Mouse (Mus musculus): ENCODE results near the gene Cog2. TPM values are rescaled to one million over a fixed set of nuclear protein-coding genes. Genes with fewer than 3 reads are reported as not detected.
A peak's percentile ranks its signal among the peaks of the same experiment; 100 is the strongest.

Cog2 gene
- 27.6 TPM for polyA plus RNA-seq (2012; fragmentation: generic; extraction: Trizol)
- long read RNA-seq, experiment 1, transcript Cog2-201 (18 exons, 2,825 nt), result major isoform, 12 of 16 reads
- long read RNA-seq, experiment 1, partial matches to known transcripts, result 1 of 16 reads
- long read RNA-seq, experiment 1, other reads (novel, unspliced or antisense), result 3 of 16 reads
- long read RNA-seq, experiment 2, transcript Cog2-201 (18 exons, 2,825 nt), result major isoform, 227 of 247 reads
- long read RNA-seq, experiment 2, partial matches to known transcripts, result 10 of 247 reads
- long read RNA-seq, experiment 2, other reads (novel, unspliced or antisense), result 10 of 247 reads

- H3K4me3 ChIP-seq (ENCODE audit: insufficient read depth, poor library complexity, severe bottlenecking), result peak within 1 kb of the TSS; percentile 79
- H3K79me3 ChIP-seq (ENCODE audit: low read depth), result peaks cover 15% of the 10 kb centered on the region
- TF ChIP-seq CTCF (IDR thresholded peaks at IDR 0.05; ENCODE audit: control insufficient read depth, insufficient read depth, insufficient read length), result peak; percentile 83
- TF ChIP-seq MAX (IDR thresholded peaks at IDR 0.05), result peak; percentile 28
- TF ChIP-seq CEBPB (IDR thresholded peaks at IDR 0.05; ENCODE audit: low read depth), result no peak
- H3ac ChIP-seq (ENCODE audit: control insufficient read depth, insufficient read length, low read depth), result peak within 1 kb of the TSS; percentile 91
- H3K36me3 ChIP-seq (ENCODE audit: control insufficient read depth, insufficient read depth), result no peaks in the 10 kb centered on the region
- peaks cover 5% of the 10 kb centered on the region for H3K27me3 ChIP-seq (ENCODE audit: control insufficient read depth, insufficient read depth, insufficient read length)
- H3K79me2 ChIP-seq (ENCODE audit: control insufficient read depth, insufficient read depth), result peaks cover 42% of the 10 kb centered on the region
Measured at GRCm38 (mm10) chr8:124520249-124521080, at the start of gene Cog2. TSS of gene Cog2 (plus strand) at chr8:124520767.

DNA sequence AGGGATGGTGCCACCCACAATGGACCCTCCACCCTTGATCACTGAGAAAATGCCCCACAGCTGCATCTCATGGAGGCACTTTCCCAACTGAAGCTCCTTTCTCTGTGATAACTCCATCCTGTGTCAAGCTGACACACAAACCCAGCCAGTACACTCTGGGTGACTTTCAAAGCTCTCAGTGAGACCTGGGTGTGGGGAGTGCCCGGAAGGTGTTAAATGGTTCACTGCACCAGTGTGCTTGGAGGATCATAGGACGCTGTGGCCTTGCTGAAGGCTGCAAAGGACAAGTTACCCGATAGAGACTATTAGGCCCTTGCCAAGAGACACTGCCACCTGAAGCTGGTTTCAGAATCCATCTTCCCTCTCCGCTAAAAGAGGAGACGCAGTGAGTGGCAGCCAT, 44.9 kb upstream of the Cog2 start:
- H3K27me3 ChIP-seq (ENCODE audit: control insufficient read depth, insufficient read depth, insufficient read length), result peaks cover 72% of the 10 kb centered on the region

GRCm38 (mm10) chr8:124476701-124477100, 43.9 kb upstream of the Cog2 start:
- H3K4me3 ChIP-seq (ENCODE audit: insufficient read depth, poor library complexity, severe bottlenecking), result no peak overlapping the region
- H3K79me3 ChIP-seq (ENCODE audit: low read depth), result no peaks in the 10 kb centered on the region
- TF ChIP-seq CEBPB (IDR thresholded peaks at IDR 0.05; ENCODE audit: low read depth) (no peak), CTCF (IDR thresholded peaks at IDR 0.05; ENCODE audit: control insufficient read depth, insufficient read depth, insufficient read length) (no peak), FOSL1 (IDR thresholded peaks at IDR 0.05; ENCODE audit: insufficient read depth, low read length, poor library complexity, severe bottlenecking) (no peak), USF1 (IDR thresholded peaks at IDR 0.05; ENCODE audit: low read depth) (no peak), MYOG (IDR thresholded peaks at IDR 0.05; ENCODE audit: control insufficient read depth, extremely low read depth, insufficient read length) (no peak), MAX (IDR thresholded peaks at IDR 0.05) (no peak), MYOD1 (IDR thresholded peaks at IDR 0.05; ENCODE audit: control insufficient read depth, insufficient read length, low read depth) (no peak)
- H3K79me2 ChIP-seq (ENCODE audit: control insufficient read depth, insufficient read depth), result no peaks in the 10 kb centered on the region
- no peak overlapping the region for H3ac ChIP-seq (ENCODE audit: control insufficient read depth, insufficient read length, low read depth)
- peaks cover 67% of the 10 kb centered on the region for H3K27me3 ChIP-seq (ENCODE audit: control insufficient read depth, insufficient read depth, insufficient read length)
- H3K36me3 ChIP-seq (ENCODE audit: control insufficient read depth, insufficient read depth), result no peaks in the 10 kb centered on the region

More for the DNA sequence above, 44.9 kb upstream of the Cog2 start:
- Histone ChIP-seq H3K79me2 (ENCODE audit: control insufficient read depth, insufficient read depth) (no peaks in the 10 kb centered on the region), H3K36me3 (ENCODE audit: control insufficient read depth, insufficient read depth) (no peaks in the 10 kb centered on the region), H3K4me3 (ENCODE audit: insufficient read depth, poor library complexity, severe bottlenecking) (no peak overlapping the region), H3K79me3 (ENCODE audit: low read depth) (no peaks in the 10 kb centered on the region), H3ac (ENCODE audit: control insufficient read depth, insufficient read length, low read depth) (no peak overlapping the region)
- no peak for TF ChIP-seq CTCF (IDR thresholded peaks at IDR 0.05; ENCODE audit: control insufficient read depth, insufficient read depth, insufficient read length)
- no peak for TF ChIP-seq CEBPB (IDR thresholded peaks at IDR 0.05; ENCODE audit: low read depth)
- no peak for TF ChIP-seq MYOD1 (IDR thresholded peaks at IDR 0.05; ENCODE audit: control insufficient read depth, insufficient read length, low read depth)
- no peak for TF ChIP-seq FOSL1 (IDR thresholded peaks at IDR 0.05; ENCODE audit: insufficient read depth, low read length, poor library complexity, severe bottlenecking)
- TF ChIP-seq USF1 (IDR thresholded peaks at IDR 0.05; ENCODE audit: low read depth), result no peak
- TF ChIP-seq MAX (IDR thresholded peaks at IDR 0.05), result no peak
- TF ChIP-seq MYOG (IDR thresholded peaks at IDR 0.05; ENCODE audit: control insufficient read depth, extremely low read depth, insufficient read length), result no peak

DNA sequence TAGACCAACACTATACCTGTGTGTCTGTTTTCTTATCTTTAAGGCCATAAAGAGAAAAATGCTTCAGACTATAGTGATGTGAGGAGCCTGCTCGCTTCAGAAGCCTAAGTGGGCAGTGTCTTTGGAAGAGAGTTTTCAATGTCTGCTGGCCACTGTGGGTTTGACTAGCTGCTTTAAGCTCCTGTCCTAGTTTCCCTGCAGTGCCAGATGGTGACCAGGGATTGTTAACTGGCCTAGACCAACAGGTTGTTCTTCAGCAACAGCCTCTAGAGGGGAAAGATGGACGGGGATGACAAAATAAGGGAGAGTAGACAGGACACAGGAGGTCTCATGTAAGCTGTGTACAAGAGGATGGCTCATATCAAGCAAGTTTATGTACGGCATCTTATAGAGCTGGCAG, 41.3 kb upstream of the Cog2 start:
- Histone ChIP-seq H3K36me3 (ENCODE audit: control insufficient read depth, insufficient read depth) (no peaks in the 10 kb centered on the region), H3ac (ENCODE audit: control insufficient read depth, insufficient read length, low read depth) (no peak overlapping the region), H3K27me3 (ENCODE audit: control insufficient read depth, insufficient read depth, insufficient read length) (peaks cover 52% of the 10 kb centered on the region), H3K79me2 (ENCODE audit: control insufficient read depth, insufficient read depth) (no peaks in the 10 kb centered on the region), H3K79me3 (ENCODE audit: low read depth) (no peaks in the 10 kb centered on the region), H3K4me3 (ENCODE audit: insufficient read depth, poor library complexity, severe bottlenecking) (no peak overlapping the region)
- TF ChIP-seq FOSL1 (IDR thresholded peaks at IDR 0.05; ENCODE audit: insufficient read depth, low read length, poor library complexity, severe bottlenecking), result no peak
- TF ChIP-seq CEBPB (IDR thresholded peaks at IDR 0.05; ENCODE audit: low read depth), result no peak
- no peak for TF ChIP-seq MYOD1 (IDR thresholded peaks at IDR 0.05; ENCODE audit: control insufficient read depth, insufficient read length, low read depth)
- TF ChIP-seq USF1 (IDR thresholded peaks at IDR 0.05; ENCODE audit: low read depth), result no peak
- TF ChIP-seq MYOG (IDR thresholded peaks at IDR 0.05; ENCODE audit: control insufficient read depth, extremely low read depth, insufficient read length), result no peak
- no peak for TF ChIP-seq MAX (IDR thresholded peaks at IDR 0.05)
- no peak for TF ChIP-seq CTCF (IDR thresholded peaks at IDR 0.05; ENCODE audit: control insufficient read depth, insufficient read depth, insufficient read length)

GRCm38 (mm10) chr8:124480321-124480720, 40.2 kb upstream of the Cog2 start:
- Histone ChIP-seq H3K79me3 (ENCODE audit: low read depth) (no peaks in the 10 kb centered on the region), H3K36me3 (ENCODE audit: control insufficient read depth, insufficient read depth) (no peaks in the 10 kb centered on the region), H3K4me3 (ENCODE audit: insufficient read depth, poor library complexity, severe bottlenecking) (no peak overlapping the region), H3ac (ENCODE audit: control insufficient read depth, insufficient read length, low read depth) (no peak overlapping the region), H3K79me2 (ENCODE audit: control insufficient read depth, insufficient read depth) (no peaks in the 10 kb centered on the region), H3K27me3 (ENCODE audit: control insufficient read depth, insufficient read depth, insufficient read length) (peaks cover 47% of the 10 kb centered on the region)
- TF ChIP-seq USF1 (IDR thresholded peaks at IDR 0.05; ENCODE audit: low read depth) (no peak), CEBPB (IDR thresholded peaks at IDR 0.05; ENCODE audit: low read depth) (no peak)
